Mouse (Mus musculus): ENCODE data around the gene Gm45808.

DNA sequence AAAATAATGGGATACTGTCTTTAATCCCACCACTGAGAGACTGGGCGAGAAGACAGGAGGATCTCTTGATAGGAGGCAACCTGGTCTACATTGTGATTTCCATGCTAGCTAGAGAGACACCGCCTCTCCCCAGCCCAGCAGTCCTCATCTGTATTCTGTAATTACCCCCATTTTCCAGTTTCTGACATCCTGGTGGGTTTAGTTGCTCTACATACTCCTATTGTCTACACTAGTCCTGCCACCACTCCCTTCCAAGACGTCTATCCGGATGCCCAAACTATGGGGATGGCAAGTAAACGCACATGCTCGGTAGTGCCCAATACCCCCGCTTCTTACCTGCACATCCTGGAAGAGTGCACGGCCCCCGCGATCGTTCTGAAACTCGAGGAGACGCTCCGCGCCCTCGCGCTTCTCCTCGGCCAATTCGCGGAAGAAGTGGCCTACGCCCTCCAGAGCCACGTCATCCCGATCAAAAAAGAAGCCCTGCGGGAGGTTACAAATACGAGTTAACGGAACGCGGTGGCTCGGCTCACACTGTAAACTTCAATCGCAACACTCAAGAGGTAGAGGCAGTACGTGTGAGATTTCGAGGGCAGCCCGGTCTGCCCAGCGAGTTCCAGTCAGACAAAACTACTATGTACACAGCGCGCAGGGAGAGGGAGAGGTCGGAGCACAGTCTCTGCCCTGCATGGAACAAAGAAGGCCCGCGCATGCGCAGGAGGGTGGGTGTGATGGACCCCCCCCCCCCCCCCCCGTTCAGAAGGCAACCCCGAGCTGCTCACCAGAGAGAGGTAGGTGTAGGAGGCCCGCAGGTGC, 27.7 kb downstream of the Gm45808 start:
- TF ChIP-seq CTCF (IDR thresholded peaks at IDR 0.05; ENCODE audit: borderline replicate concordance, insufficient read depth, low read length), result no peak
- TF ChIP-seq POLR2A (IDR thresholded peaks at IDR 0.05; ENCODE audit: low read depth, low read length), result peak; percentile 68

Measured in embryonic fibroblast, embryonic 13.5 days (primary cell).